Mouse (Mus musculus): Measurements from ENCODE around the gene Dpf3.

Dpf3 gene

GRCm38 (mm10) chr12:83211146-83211822 lies 276.2 kb downstream of the Dpf3 start:
- DNase-seq (ENCODE audit: low read depth) = no peak

- no peak for DNase-seq (ENCODE audit: low read depth)
Observed at GRCm38 (mm10) chr12:83210735-83211134, 276.8 kb downstream of the Dpf3 start.

GRCm38 (mm10) chr12:83210294-83210693 lies 277.2 kb downstream of the Dpf3 start:
- DNase-seq (ENCODE audit: low read depth) = no peak

- no peak for DNase-seq (ENCODE audit: low read depth)
Observed at GRCm38 (mm10) chr12:83209461-83209860, 278.1 kb downstream of the Dpf3 start.

- no peak for DNase-seq (ENCODE audit: low read depth)
Observed at GRCm38 (mm10) chr12:83208841-83209240, 278.7 kb downstream of the Dpf3 start.

- DNase-seq (ENCODE audit: low read depth) = no peak
Observed at GRCm38 (mm10) chr12:83208011-83208410, 279.5 kb downstream of the Dpf3 start.

- no peak for DNase-seq (ENCODE audit: low read depth)
Observed at GRCm38 (mm10) chr12:83207481-83207880, 280.0 kb downstream of the Dpf3 start.

- no peak for DNase-seq (ENCODE audit: low read depth)
Observed at GRCm38 (mm10) chr12:83206866-83207265, 280.6 kb downstream of the Dpf3 start.

- DNase-seq (ENCODE audit: low read depth) = no peak
Observed at GRCm38 (mm10) chr12:83204361-83204760, 283.2 kb downstream of the Dpf3 start.

GRCm38 (mm10) chr12:83201674-83202073 lies 285.8 kb downstream of the Dpf3 start:
- DNase-seq (ENCODE audit: low read depth) = no peak

GRCm38 (mm10) chr12:83180561-83180960 lies 307.0 kb downstream of the Dpf3 start:
- DNase-seq (ENCODE audit: low read depth) = no peak

- no peak for DNase-seq (ENCODE audit: low read depth)
Observed at GRCm38 (mm10) chr12:83179860-83180259, 307.7 kb downstream of the Dpf3 start.

- DNase-seq (ENCODE audit: low read depth) = no peak
Observed at GRCm38 (mm10) chr12:83178770-83179169, 308.7 kb downstream of the Dpf3 start.

GRCm38 (mm10) chr12:83169495-83170209 lies 317.9 kb downstream of the Dpf3 start:
- no peak for DNase-seq (ENCODE audit: low read depth)

GRCm38 (mm10) chr12:83168310-83168709 lies 319.2 kb downstream of the Dpf3 start:
- no peak for DNase-seq (ENCODE audit: low read depth)

GRCm38 (mm10) chr12:83165058-83165457 lies 322.5 kb downstream of the Dpf3 start:
- DNase-seq (ENCODE audit: low read depth) = no peak

All from induced T-regulatory cell, adult 2 months (primary cell).